Mouse (Mus musculus): ENCODE data around the gene Muc13. TPM values are rescaled to one million over a fixed set of nuclear protein-coding genes. Genes with fewer than 3 reads are reported as not detected.

Gene Muc13
- polyA plus RNA-seq, 1 experiment from 2014 or later: 0.11 TPM

GRCm38 (mm10) chr16:33770778-33771454, 22.9 kb upstream of the Muc13 start:
- H3K4me1 ChIP-seq: no peaks in the 10 kb centered on the region
- no peaks in the 10 kb centered on the region for H3K9me3 ChIP-seq
- H3K4me3 ChIP-seq: no peak overlapping the region
- no peak for ATAC-seq (ENCODE audit: insufficient number of reproducible peaks, insufficient read depth, low FRiP score, low TSS enrichment, low read depth)
- no peaks in the 10 kb centered on the region for H3K27me3 ChIP-seq
- no peak overlapping the region for H3K4me2 ChIP-seq
- H3K9ac ChIP-seq: no peak overlapping the region
- 80% methylated on average over 4 of the region's 4 CpGs for WGBS
- H3K27ac ChIP-seq: no peak overlapping the region
- peaks cover 5% of the 10 kb centered on the region; the same call in 1 of the 2 replicates for H3K36me3 ChIP-seq

GRCm38 (mm10) chr16:33772809-33773208, 21.0 kb upstream of the Muc13 start:
- 87% methylated on average over 5 of the region's 5 CpGs for WGBS
- Histone ChIP-seq H3K4me3 (no peak overlapping the region), H3K9ac (no peak overlapping the region), H3K4me2 (no peak overlapping the region), H3K4me1 (no peaks in the 10 kb centered on the region), H3K27me3 (no peaks in the 10 kb centered on the region), H3K9me3 (no peaks in the 10 kb centered on the region), H3K27ac (no peak overlapping the region), H3K36me3 (no peaks in the 10 kb centered on the region)
- no peak for ATAC-seq (ENCODE audit: insufficient number of reproducible peaks, insufficient read depth, low FRiP score, low TSS enrichment, low read depth)

- ATAC-seq (ENCODE audit: insufficient number of reproducible peaks, insufficient read depth, low FRiP score, low TSS enrichment, low read depth): no peak
- Histone ChIP-seq H3K4me3 (no peak overlapping the region), H3K9me3 (no peaks in the 10 kb centered on the region), H3K36me3 (no peaks in the 10 kb centered on the region), H3K27me3 (no peaks in the 10 kb centered on the region), H3K4me1 (no peaks in the 10 kb centered on the region), H3K4me2 (no peak overlapping the region), H3K9ac (no peak overlapping the region), H3K27ac (no peak overlapping the region)
- WGBS: 74% methylated on average over 3 of the region's 3 CpGs
Measured at GRCm38 (mm10) chr16:33774972-33775371, 18.9 kb upstream of the Muc13 start.

- WGBS: 93% methylated on average over 1 of the region's 1 CpGs
Measured at GRCm38 (mm10) chr16:33775733-33776335, 18.0 kb upstream of the Muc13 start.

GRCm38 (mm10) chr16:33776766-33777529, 16.9 kb upstream of the Muc13 start:
- Histone ChIP-seq H3K27me3 (no peaks in the 10 kb centered on the region), H3K27ac (no peak overlapping the region), H3K4me1 (no peaks in the 10 kb centered on the region), H3K9ac (no peak overlapping the region), H3K4me3 (no peak overlapping the region), H3K36me3 (no peaks in the 10 kb centered on the region), H3K9me3 (no peaks in the 10 kb centered on the region), H3K4me2 (no peak overlapping the region)
- ATAC-seq (ENCODE audit: insufficient number of reproducible peaks, insufficient read depth, low FRiP score, low TSS enrichment, low read depth): no peak
- WGBS: 83% methylated on average over 7 of the region's 7 CpGs

More at GRCm38 (mm10) chr16:33775733-33776335, 18.0 kb upstream of the Muc13 start:
- no peak overlapping the region for H3K4me2 ChIP-seq
- H3K9me3 ChIP-seq: no peaks in the 10 kb centered on the region
- H3K9ac ChIP-seq: no peak overlapping the region
- H3K4me3 ChIP-seq: no peak overlapping the region
- no peaks in the 10 kb centered on the region for H3K4me1 ChIP-seq
- H3K27ac ChIP-seq: no peak overlapping the region
- H3K36me3 ChIP-seq: no peaks in the 10 kb centered on the region
- no peaks in the 10 kb centered on the region for H3K27me3 ChIP-seq
- ATAC-seq (ENCODE audit: insufficient number of reproducible peaks, insufficient read depth, low FRiP score, low TSS enrichment, low read depth): no peak

- 89% methylated on average over 6 of the region's 6 CpGs for WGBS
Measured at GRCm38 (mm10) chr16:33777607-33778006, 16.2 kb upstream of the Muc13 start.

GRCm38 (mm10) chr16:33781789-33782728, 11.8 kb upstream of the Muc13 start:
- Histone ChIP-seq H3K4me1 (no peaks in the 10 kb centered on the region), H3K4me2 (no peak overlapping the region), H3K4me3 (no peak overlapping the region), H3K27ac (no peak overlapping the region), H3K9ac (no peak overlapping the region), H3K27me3 (no peaks in the 10 kb centered on the region), H3K9me3 (no peaks in the 10 kb centered on the region), H3K36me3 (no peaks in the 10 kb centered on the region)
- no peak for ATAC-seq (ENCODE audit: insufficient number of reproducible peaks, insufficient read depth, low FRiP score, low TSS enrichment, low read depth)
- 70% methylated on average over 5 of the region's 5 CpGs for WGBS

More at GRCm38 (mm10) chr16:33777607-33778006, 16.2 kb upstream of the Muc13 start:
- Histone ChIP-seq H3K9me3 (no peaks in the 10 kb centered on the region), H3K27ac (no peak overlapping the region), H3K4me2 (no peak overlapping the region), H3K36me3 (no peaks in the 10 kb centered on the region), H3K27me3 (no peaks in the 10 kb centered on the region), H3K4me1 (no peaks in the 10 kb centered on the region), H3K9ac (no peak overlapping the region), H3K4me3 (no peak overlapping the region)
- ATAC-seq (ENCODE audit: insufficient number of reproducible peaks, insufficient read depth, low FRiP score, low TSS enrichment, low read depth): no peak

GRCm38 (mm10) chr16:33782729-33783091, 11.1 kb upstream of the Muc13 start:
- Histone ChIP-seq H3K9me3 (no peaks in the 10 kb centered on the region), H3K27me3 (no peaks in the 10 kb centered on the region), H3K4me3 (no peak overlapping the region), H3K36me3 (no peaks in the 10 kb centered on the region), H3K9ac (no peak overlapping the region), H3K27ac (no peak overlapping the region), H3K4me2 (no peak overlapping the region), H3K4me1 (no peaks in the 10 kb centered on the region)
- ATAC-seq (ENCODE audit: insufficient number of reproducible peaks, insufficient read depth, low FRiP score, low TSS enrichment, low read depth): no peak
- WGBS: 88% methylated on average over 1 of the region's 1 CpGs

- no peak overlapping the region for H3K4me2 ChIP-seq
- WGBS: 78% methylated on average over 1 of the region's 1 CpGs
- H3K4me1 ChIP-seq: no peaks in the 10 kb centered on the region
- no peaks in the 10 kb centered on the region for H3K36me3 ChIP-seq
- no peak overlapping the region for H3K4me3 ChIP-seq
- ATAC-seq (ENCODE audit: insufficient number of reproducible peaks, insufficient read depth, low FRiP score, low TSS enrichment, low read depth): no peak
- H3K27ac ChIP-seq: no peak overlapping the region
- no peak overlapping the region for H3K9ac ChIP-seq
- no peaks in the 10 kb centered on the region for H3K9me3 ChIP-seq
- no peaks in the 10 kb centered on the region for H3K27me3 ChIP-seq
Measured at GRCm38 (mm10) chr16:33784547-33784946, 9.3 kb upstream of the Muc13 start.

GRCm38 (mm10) chr16:33785092-33785704, 8.6 kb upstream of the Muc13 start:
- Histone ChIP-seq H3K27me3 (no peaks in the 10 kb centered on the region), H3K4me3 (no peak overlapping the region), H3K36me3 (no peaks in the 10 kb centered on the region), H3K4me1 (no peaks in the 10 kb centered on the region), H3K27ac (no peak overlapping the region), H3K4me2 (no peak overlapping the region), H3K9ac (no peak overlapping the region), H3K9me3 (no peaks in the 10 kb centered on the region)
- no peak for ATAC-seq (ENCODE audit: insufficient number of reproducible peaks, insufficient read depth, low FRiP score, low TSS enrichment, low read depth)
- WGBS: 59% methylated on average over 8 of the region's 8 CpGs
